Mouse (Mus musculus): ENCODE results near the gene Abcb9.

DNA sequence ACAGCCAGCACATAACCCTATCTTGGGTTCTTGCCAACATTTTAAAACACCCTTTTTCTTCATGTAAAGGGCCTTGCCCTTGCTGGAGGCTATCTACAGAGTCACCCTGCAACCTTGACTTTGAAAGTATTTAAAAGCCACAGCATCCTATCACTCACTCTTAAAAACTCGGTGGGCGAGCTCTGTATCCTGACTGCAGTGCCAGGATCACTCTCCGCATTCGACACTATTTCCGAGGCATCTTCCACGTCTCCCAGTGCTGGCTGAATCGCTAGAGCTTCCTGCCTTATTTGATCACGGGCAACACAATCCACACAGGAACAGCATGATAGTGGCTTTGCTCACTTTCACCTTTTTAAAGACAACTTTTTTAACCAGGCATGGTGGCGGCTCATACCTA lies 77.7 kb downstream of the Abcb9 start:
- TF ChIP-seq CTCF (IDR thresholded peaks at IDR 0.05; ENCODE audit: borderline replicate concordance, insufficient read depth, low read depth, low read length): no peak
- TF ChIP-seq POLR2A (IDR thresholded peaks at IDR 0.05; ENCODE audit: borderline replicate concordance, insufficient read depth, low read length): no peak

Data from cerebellum, adult 2 months (tissue).